10 mouse cellular contexts compared by ENCODE assay signal in genomic region chr6:144154892-144155424, GRCm38 (mm10).
DNase-seq lines count a peak whose midpoint lies in the region; ATAC-seq lines count a peak whose summit lies in the region.
"Had no signal": no experiment of that assay in that cellular context is flagged by ENCODE, and none has a peak within 500 bp of the region (broad histone marks: within the 10 kb centered on the region; RNA-seq: fewer than 3 reads in every experiment).

No protein-coding gene starts in this region.

- 0 out of 2 replicates have a peak overlapping the region, but pooled peaks have one; percentile 9 for H3K27ac ChIP-seq in embryonic facial prominence, embryonic 12.5 days
- H3K27ac ChIP-seq: embryonic facial prominence, embryonic 15.5 days had no signal

- H3K4me2 ChIP-seq in embryonic facial prominence, embryonic 12.5 days (replicated peaks) = no peak overlapping the region
- H3K4me2 ChIP-seq: embryonic facial prominence, embryonic 15.5 days had no signal

- H3K9ac ChIP-seq in embryonic facial prominence, embryonic 12.5 days = no peak overlapping the region
- H3K9ac ChIP-seq: embryonic facial prominence, embryonic 15.5 days had no signal

- no peaks in the 10 kb centered on the region for H3K36me3 ChIP-seq in embryonic facial prominence, embryonic 12.5 days
- H3K36me3 ChIP-seq: embryonic facial prominence, embryonic 15.5 days had no signal

- peaks cover 4% of the 10 kb centered on the region for H3K4me1 ChIP-seq in embryonic facial prominence, embryonic 12.5 days
- H3K4me1 ChIP-seq: embryonic facial prominence, embryonic 15.5 days had no signal

- 61% methylated on average over 9 of the region's 9 CpGs for WGBS in embryonic facial prominence, embryonic 12.5 days

- H3K9me3 ChIP-seq in embryonic facial prominence, embryonic 12.5 days = no peaks in the 10 kb centered on the region
- H3K9me3 ChIP-seq: embryonic facial prominence, embryonic 15.5 days had no signal

- intact Hi-C loops in heart, postnatal 36 days (cut with DNase I) = no loop called here
- intact Hi-C loops in gastrocnemius, postnatal 14 days (cut with DNase I; ENCODE audit: low total_unique reads) = no loop called here

- no peaks in the 10 kb centered on the region for H3K27me3 ChIP-seq in embryonic facial prominence, embryonic 12.5 days
- H3K27me3 ChIP-seq: embryonic facial prominence, embryonic 15.5 days had no signal

- H3K4me3 ChIP-seq in embryonic facial prominence, embryonic 12.5 days = no peak overlapping the region
- H3K4me3 ChIP-seq: embryonic facial prominence, embryonic 15.5 days had no signal

- no peak for ATAC-seq in embryonic facial prominence, embryonic 12.5 days (ENCODE audit: insufficient number of reproducible peaks, insufficient read depth, low FRiP score, low TSS enrichment)

- DNase-seq in cerebellum, adult 18-20 months = peak; percentile 7 to 12
- peak; percentile 49 for DNase-seq in layer of hippocampus, adult 9-10 months (ENCODE audit: low spot score)
- DNase-seq in neural tube, embryonic 10.5 days (ENCODE audit: extremely low spot score, low spot score) = peak; percentile 50
- DNase-seq in heart, postnatal 36 days = no peak
- DNase-seq in gastrocnemius, postnatal 14 days = no peak
- DNase-seq in heart, adult 18-20 months = no peak
- DNase-seq in gastrocnemius, adult 8-10 months (ENCODE audit: low spot score in 2 of 2) = no peak
- DNase-seq: lung, adult 18-20 months had no signal

Comparison
In these comparisons a context has a peak if more than half of its experiments do, and no peak if none do; other contexts are left out.
1. DNase-seq: peak in cerebellum, adult 18-20 months (2 of 2), layer of hippocampus, adult 9-10 months (single experiment) and neural tube, embryonic 10.5 days (single experiment); none in heart, postnatal 36 days (0 of 2), gastrocnemius, postnatal 14 days (single experiment), heart, adult 18-20 months (0 of 2) and gastrocnemius, adult 8-10 months (0 of 2).